Mouse (Mus musculus) hindbrain, embryonic 15.5 days (tissue): Measurements from ENCODE around the gene Mcu. TPM values are rescaled to one million over a fixed set of nuclear protein-coding genes. Genes with fewer than 3 reads are reported as not detected.

ENCODE experiments used
- ATAC-seq: fragments of 200-750 bp; cut with Nextera tagmentation; 2 replicates; pipeline ENCODE4 v1.8.0; 2017; ENCODE audit warnings: low read depth, moderate number of reproducible peaks, moderate TSS enrichment; ENCODE audit not compliant: low FRiP score
- H3K27ac ChIP-seq: fragments of 300-500 bp; sonication (generic); replicated peaks from 2 replicates; pipeline ENCODE4 v1.5.1; 2015; ENCODE audit warnings: mild to moderate bottlenecking, inconsistent platforms
- H3K27me3 ChIP-seq: fragments of 300-500 bp; sonication (generic); 2 replicates; pipeline ENCODE4 v1.6.1; 2015; ENCODE audit warnings: control low read depth, inconsistent platforms
- H3K36me3 ChIP-seq: fragments of 300-500 bp; sonication (generic); 2 replicates; pipeline ENCODE4 v1.6.1; 2015; ENCODE audit warnings: control low read depth, inconsistent platforms
- H3K4me1 ChIP-seq: fragments of 300-500 bp; sonication (generic); replicated peaks from 2 replicates; pipeline ENCODE4 v1.6.1; 2015; ENCODE audit warnings: control low read depth, inconsistent platforms
- H3K4me2 ChIP-seq: fragments of 300-500 bp; sonication (generic); 2 replicates; pipeline ENCODE4 v1.6.1; 2015; ENCODE audit warnings: moderate library complexity, mild to moderate bottlenecking, inconsistent platforms
- H3K4me3 ChIP-seq: fragments of 300-500 bp; sonication (generic); 2 replicates; pipeline ENCODE4 v1.5.1; 2015; ENCODE audit warnings: mild to moderate bottlenecking, inconsistent platforms
- H3K9ac ChIP-seq: fragments of 300-500 bp; sonication (generic); 2 replicates; pipeline ENCODE4 v1.6.1; 2015; ENCODE audit warnings: inconsistent platforms
- H3K9me3 ChIP-seq: fragments of 300-500 bp; sonication (generic); 2 replicates; pipeline ENCODE4 v1.6.1; 2016; ENCODE audit warnings: control low read depth, inconsistent platforms
- WGBS: fragments of 180-500 bp; shearing (Covaris S2); methylation state at CpG from one replicate; pipeline ENCODE4 v1.1.7; 2015; 5-methylcytosine and 5-hydroxymethylcytosine counted together
- polyA plus RNA-seq: library from polyadenylated mRNA; unstranded; fragments of >200 nt; fragmentation: Nextera tagmentation; extraction: Ambion mirVana; gene quantifications from 2 replicates; pipeline ENCODE4 v1.2.1, GENCODE M21; 2015

The Mcu gene
- polyA plus RNA-seq, 1 experiment from 2014 or later: 34.6 TPM

GRCm38 (mm10) chr10:59603843-59604242 lies 12.6 kb downstream of the Mcu start:
- ATAC-seq: no peak
- Histone ChIP-seq H3K9ac (no peak overlapping the region), H3K4me2 (no peak overlapping the region), H3K36me3 (no peaks in the 10 kb centered on the region), H3K4me1 (peaks cover 6% of the 10 kb centered on the region), H3K9me3 (no peaks in the 10 kb centered on the region), H3K27me3 (no peaks in the 10 kb centered on the region), H3K4me3 (no peak overlapping the region), H3K27ac (no peak overlapping the region)
- 57% methylated on average over 5 of the region's 5 CpGs for WGBS

- H3K9me3 ChIP-seq: no peaks in the 10 kb centered on the region
- WGBS: 58% methylated on average over 14 of the region's 14 CpGs
- no peak overlapping the region for H3K9ac ChIP-seq
- no peak overlapping the region; the same call in 1 of the 2 replicates for H3K4me2 ChIP-seq
- no peak overlapping the region for H3K4me3 ChIP-seq
- peak overlapping the region; percentile 48; the same call in 1 of the 2 replicates for H3K27ac ChIP-seq
- H3K36me3 ChIP-seq: no peaks in the 10 kb centered on the region
- no peaks in the 10 kb centered on the region for H3K27me3 ChIP-seq
- no peak for ATAC-seq
- H3K4me1 ChIP-seq: peaks cover 6% of the 10 kb centered on the region
Measured at GRCm38 (mm10) chr10:59602891-59603290, 13.6 kb downstream of the Mcu start.

GRCm38 (mm10) chr10:59602043-59602442 lies 14.4 kb downstream of the Mcu start:
- H3K4me2 ChIP-seq: no peak overlapping the region
- no peaks in the 10 kb centered on the region for H3K9me3 ChIP-seq
- H3K27ac ChIP-seq: peak overlapping the region; percentile 38; the same call in 1 of the 2 replicates
- H3K4me1 ChIP-seq: peaks cover 6% of the 10 kb centered on the region
- no peak overlapping the region for H3K4me3 ChIP-seq
- no peak overlapping the region for H3K9ac ChIP-seq
- no peaks in the 10 kb centered on the region for H3K36me3 ChIP-seq
- 0 out of 2 replicates have a peak, but pooled peaks have one; percentile 45 for ATAC-seq
- no peaks in the 10 kb centered on the region for H3K27me3 ChIP-seq
- 51% methylated on average over 8 of the region's 8 CpGs for WGBS

- Histone ChIP-seq H3K4me2 (no peak overlapping the region), H3K9me3 (no peaks in the 10 kb centered on the region), H3K27ac (no peak overlapping the region), H3K36me3 (no peaks in the 10 kb centered on the region), H3K9ac (no peak overlapping the region), H3K4me3 (no peak overlapping the region), H3K4me1 (peaks cover 6% of the 10 kb centered on the region), H3K27me3 (no peaks in the 10 kb centered on the region)
- 77% methylated on average over 8 of the region's 8 CpGs for WGBS
- no peak for ATAC-seq
Measured at GRCm38 (mm10) chr10:59600516-59600915, 16.0 kb downstream of the Mcu start.

GRCm38 (mm10) chr10:59593826-59594570 lies 22.5 kb downstream of the Mcu start:
- Histone ChIP-seq H3K27ac (no peak overlapping the region), H3K4me1 (no peaks in the 10 kb centered on the region), H3K36me3 (no peaks in the 10 kb centered on the region), H3K9me3 (no peaks in the 10 kb centered on the region), H3K9ac (no peak overlapping the region), H3K4me2 (no peak overlapping the region), H3K4me3 (no peak overlapping the region), H3K27me3 (no peaks in the 10 kb centered on the region)
- no peak for ATAC-seq
- 81% methylated on average over 13 of the region's 13 CpGs for WGBS

GRCm38 (mm10) chr10:59590606-59591005 lies 25.9 kb downstream of the Mcu start:
- no peak for ATAC-seq
- H3K9me3 ChIP-seq: no peaks in the 10 kb centered on the region
- no peaks in the 10 kb centered on the region for H3K4me1 ChIP-seq
- no peaks in the 10 kb centered on the region for H3K27me3 ChIP-seq
- H3K27ac ChIP-seq: no peak overlapping the region
- H3K9ac ChIP-seq: no peak overlapping the region
- H3K4me2 ChIP-seq: no peak overlapping the region
- 95% methylated on average over 9 of the region's 9 CpGs for WGBS
- H3K36me3 ChIP-seq: no peaks in the 10 kb centered on the region
- H3K4me3 ChIP-seq: no peak overlapping the region

- Histone ChIP-seq H3K27ac (no peak overlapping the region), H3K4me2 (no peak overlapping the region), H3K36me3 (no peaks in the 10 kb centered on the region), H3K9ac (no peak overlapping the region), H3K9me3 (no peaks in the 10 kb centered on the region), H3K4me3 (no peak overlapping the region), H3K27me3 (no peaks in the 10 kb centered on the region), H3K4me1 (no peaks in the 10 kb centered on the region)
- WGBS: 93% methylated on average over 13 of the region's 13 CpGs
- no peak for ATAC-seq
Measured at GRCm38 (mm10) chr10:59589856-59590255, 26.6 kb downstream of the Mcu start.

GRCm38 (mm10) chr10:59589420-59589819 lies 27.1 kb downstream of the Mcu start:
- Histone ChIP-seq H3K36me3 (no peaks in the 10 kb centered on the region), H3K9me3 (no peaks in the 10 kb centered on the region), H3K27me3 (no peaks in the 10 kb centered on the region), H3K27ac (no peak overlapping the region), H3K4me3 (no peak overlapping the region), H3K9ac (no peak overlapping the region), H3K4me2 (no peak overlapping the region), H3K4me1 (no peaks in the 10 kb centered on the region)
- 90% methylated on average over 7 of the region's 7 CpGs for WGBS
- no peak for ATAC-seq

GRCm38 (mm10) chr10:59588135-59588534 lies 28.4 kb downstream of the Mcu start:
- 89% methylated on average over 7 of the region's 7 CpGs for WGBS
- no peak overlapping the region for H3K27ac ChIP-seq
- ATAC-seq: no peak
- H3K9ac ChIP-seq: no peak overlapping the region
- no peaks in the 10 kb centered on the region for H3K36me3 ChIP-seq
- no peak overlapping the region for H3K4me2 ChIP-seq
- H3K4me1 ChIP-seq: no peaks in the 10 kb centered on the region
- H3K4me3 ChIP-seq: no peak overlapping the region
- H3K27me3 ChIP-seq: no peaks in the 10 kb centered on the region
- no peaks in the 10 kb centered on the region for H3K9me3 ChIP-seq

- no peak for ATAC-seq
- 94% methylated on average over 15 of the region's 15 CpGs for WGBS
Measured at GRCm38 (mm10) chr10:59586821-59587220, 29.7 kb downstream of the Mcu start.

GRCm38 (mm10) chr10:59585621-59586020 lies 30.9 kb downstream of the Mcu start:
- no peak overlapping the region for H3K27ac ChIP-seq
- H3K4me1 ChIP-seq: no peaks in the 10 kb centered on the region
- H3K4me2 ChIP-seq: no peak overlapping the region
- H3K9me3 ChIP-seq: no peaks in the 10 kb centered on the region
- no peaks in the 10 kb centered on the region for H3K36me3 ChIP-seq
- no peak overlapping the region for H3K4me3 ChIP-seq
- no peaks in the 10 kb centered on the region for H3K27me3 ChIP-seq
- H3K9ac ChIP-seq: no peak overlapping the region
- ATAC-seq: no peak
- 90% methylated on average over 5 of the region's 5 CpGs for WGBS

More at GRCm38 (mm10) chr10:59586821-59587220, 29.7 kb downstream of the Mcu start:
- Histone ChIP-seq H3K27me3 (no peaks in the 10 kb centered on the region), H3K27ac (no peak overlapping the region), H3K9me3 (no peaks in the 10 kb centered on the region), H3K4me1 (no peaks in the 10 kb centered on the region), H3K4me3 (no peak overlapping the region), H3K4me2 (no peak overlapping the region), H3K36me3 (no peaks in the 10 kb centered on the region), H3K9ac (no peak overlapping the region)

- H3K9me3 ChIP-seq: no peaks in the 10 kb centered on the region
- no peak overlapping the region for H3K9ac ChIP-seq
- no peaks in the 10 kb centered on the region for H3K27me3 ChIP-seq
- no peak for ATAC-seq
- no peak overlapping the region for H3K4me2 ChIP-seq
- no peak overlapping the region for H3K27ac ChIP-seq
- no peak overlapping the region for H3K4me3 ChIP-seq
- 43% methylated on average over 1 of the region's 1 CpGs for WGBS
- H3K36me3 ChIP-seq: no peaks in the 10 kb centered on the region
- peaks cover 7% of the 10 kb centered on the region for H3K4me1 ChIP-seq
Measured at GRCm38 (mm10) chr10:59581826-59582543, 34.5 kb downstream of the Mcu start.
